Mouse (Mus musculus) forebrain, embryonic 11.5 days (tissue): ENCODE data around the gene Slc25a39. TPM values are rescaled to one million over a fixed set of nuclear protein-coding genes. Genes with fewer than 3 reads are reported as not detected.

Experiments used
- ATAC-seq: fragments of 200-750 bp; cut with Nextera tagmentation; replicated peaks from 2 replicates; pipeline ENCODE4 v1.8.0; 2017; ENCODE audit warnings: moderate TSS enrichment; ENCODE audit not compliant: low FRiP score
- DNase-seq: peaks from one replicate; pipeline ENCODE4 v3.0.0-alpha.2; 2017; ENCODE audit warnings: low spot score
- H3K27ac ChIP-seq: fragments of 300-500 bp; sonication (generic); 2 replicates; pipeline ENCODE4 v1.5.1; 2014; ENCODE audit warnings: low read depth, low read length
- H3K27me3 ChIP-seq: fragments of 300-500 bp; sonication (generic); 2 replicates; pipeline ENCODE4 v1.6.1; 2014; ENCODE audit warnings: mild to moderate bottlenecking, low read length, mixed read lengths; ENCODE audit not compliant: control insufficient read depth, insufficient read depth
- H3K36me3 ChIP-seq: fragments of 300-500 bp; sonication (generic); 2 replicates; pipeline ENCODE4 v1.6.1; 2014; ENCODE audit warnings: mild to moderate bottlenecking, low read length, moderate library complexity, mixed read lengths; ENCODE audit not compliant: control insufficient read depth, insufficient read depth
- H3K4me1 ChIP-seq: fragments of 300-500 bp; sonication (generic); replicated peaks from 2 replicates; pipeline ENCODE4 v1.6.1; 2014; ENCODE audit warnings: low read length, mixed read lengths; ENCODE audit not compliant: control insufficient read depth, insufficient read depth
- H3K4me2 ChIP-seq: fragments of 300-500 bp; sonication (generic); 2 replicates; pipeline ENCODE4 v1.6.1; 2014; ENCODE audit warnings: low read depth, mild to moderate bottlenecking, low read length, moderate library complexity, mixed read lengths; ENCODE audit not compliant: severe bottlenecking
- H3K4me3 ChIP-seq: fragments of 300-500 bp; sonication (generic); 2 replicates; pipeline ENCODE4 v1.5.1; 2014; ENCODE audit warnings: low read depth, low read length
- H3K9ac ChIP-seq: fragments of 300-500 bp; sonication (generic); 2 replicates; pipeline ENCODE4 v1.6.1; 2014; ENCODE audit warnings: low read length
- H3K9me3 ChIP-seq: fragments of 300-500 bp; sonication (generic); 2 replicates; pipeline ENCODE4 v1.6.1; 2016; ENCODE audit warnings: low read length, mixed read lengths; ENCODE audit not compliant: control insufficient read depth
- WGBS: fragments of 180-500 bp; shearing (Covaris S2); extraction: QIAGEN DNeasy Blood & Tissue Kit; methylation state at CpG from one replicate; pipeline ENCODE4 v1.1.7; 2014; 5-methylcytosine and 5-hydroxymethylcytosine counted together
- polyA plus RNA-seq: library from polyadenylated mRNA; unstranded; fragments of >200 nt; fragmentation: Nextera tagmentation; extraction: Ambion mirVana; gene quantifications from 2 replicates; pipeline ENCODE4 v1.2.1, GENCODE M21; 2014

The Slc25a39 gene
- polyA plus RNA-seq, 1 experiment from 2014 or later, result 196 TPM

DNA sequence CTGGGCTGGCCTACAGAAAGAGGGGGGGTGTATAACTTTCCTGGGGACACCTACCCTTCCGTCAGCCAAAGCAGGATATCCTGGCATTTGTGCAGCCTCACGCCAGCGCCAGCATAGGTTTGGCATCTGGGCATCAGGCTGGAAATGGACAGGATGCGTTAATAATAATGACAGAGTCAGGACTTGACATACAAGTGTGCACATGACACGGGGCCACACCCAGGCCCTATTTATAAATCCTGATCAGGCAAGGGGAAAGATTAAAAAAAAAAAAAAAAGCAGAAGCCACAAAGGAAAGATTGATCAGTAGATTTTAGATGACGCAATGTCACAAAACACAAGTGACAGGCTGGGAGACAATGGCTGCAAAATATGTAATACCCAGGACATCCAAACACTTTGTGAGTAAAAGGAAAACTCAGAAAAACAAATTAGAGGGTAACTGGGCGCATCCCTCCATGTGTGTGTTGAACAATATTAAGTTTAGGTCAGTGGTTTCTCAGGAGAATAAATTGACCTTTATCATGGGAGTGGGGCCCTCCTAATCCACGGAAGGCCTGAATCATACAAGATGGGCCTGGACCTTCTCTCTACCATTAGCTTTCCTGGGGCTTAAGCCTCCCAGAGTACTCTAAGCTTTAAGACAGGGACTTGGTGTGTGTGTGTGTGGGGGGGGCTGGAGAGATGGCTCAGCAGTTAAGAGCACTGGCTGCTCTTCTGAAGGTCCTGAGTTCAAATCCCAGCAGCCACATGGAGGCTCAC is 18.0 kb upstream of the Slc25a39 start:
- Histone ChIP-seq H3K4me2 (no peak overlapping the region), H3K27me3 (no peaks in the 10 kb centered on the region), H3K9ac (no peak overlapping the region), H3K4me3 (no peak overlapping the region), H3K27ac (no peak overlapping the region), H3K9me3 (no peaks in the 10 kb centered on the region), H3K4me1 (no peaks in the 10 kb centered on the region; the same call in 1 of the 2 replicates), H3K36me3 (no peaks in the 10 kb centered on the region)
- ATAC-seq, result no peak
- no peak for DNase-seq
- 85% methylated on average over 8 of the region's 8 CpGs for WGBS

- Histone ChIP-seq H3K9ac (no peak overlapping the region), H3K4me2 (no peak overlapping the region), H3K27ac (no peak overlapping the region), H3K4me1 (no peaks in the 10 kb centered on the region), H3K9me3 (no peaks in the 10 kb centered on the region), H3K27me3 (no peaks in the 10 kb centered on the region), H3K4me3 (no peak overlapping the region), H3K36me3 (no peaks in the 10 kb centered on the region)
- DNase-seq, result no peak
- 79% methylated on average over 6 of the region's 6 CpGs for WGBS
- no peak for ATAC-seq
These were observed 16.9 kb upstream of the Slc25a39 start for GRCm38 (mm10) chr11:102424666-102425065.

- H3K4me2 ChIP-seq, result no peak overlapping the region
- no peaks in the 10 kb centered on the region for H3K36me3 ChIP-seq
- no peak overlapping the region for H3K27ac ChIP-seq
- ATAC-seq (no peak), DNase-seq (no peak)
- no peak overlapping the region for H3K9ac ChIP-seq
- H3K9me3 ChIP-seq, result no peaks in the 10 kb centered on the region
- H3K4me1 ChIP-seq, result no peaks in the 10 kb centered on the region
- WGBS, result 66% methylated on average over 8 of the region's 8 CpGs
- H3K4me3 ChIP-seq, result no peak overlapping the region
- no peaks in the 10 kb centered on the region for H3K27me3 ChIP-seq
These were observed 13.8 kb upstream of the Slc25a39 start for GRCm38 (mm10) chr11:102421559-102421958.

DNA sequence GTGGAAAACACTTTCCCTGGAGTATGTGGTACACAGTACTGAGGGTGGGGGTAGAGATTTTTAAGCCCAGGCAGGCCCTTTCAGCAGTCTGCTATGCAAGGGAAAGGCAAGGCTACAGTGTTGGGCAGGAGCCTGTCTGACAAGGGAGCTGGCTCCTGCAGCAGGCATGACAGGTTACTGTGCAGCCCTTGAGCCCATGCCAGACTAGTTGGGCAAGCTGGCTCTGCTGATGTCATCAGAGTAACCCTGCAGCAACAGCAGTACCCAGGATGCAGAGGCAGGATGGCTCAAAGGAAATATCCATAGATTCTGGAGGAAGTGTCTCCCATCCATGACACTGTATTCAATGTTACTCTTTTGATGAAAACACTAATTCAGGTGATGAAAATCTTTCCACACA is 11.1 kb upstream of the Slc25a39 start:
- Histone ChIP-seq H3K4me2 (no peak overlapping the region), H3K36me3 (no peaks in the 10 kb centered on the region), H3K4me1 (no peaks in the 10 kb centered on the region), H3K9me3 (no peaks in the 10 kb centered on the region), H3K4me3 (no peak overlapping the region), H3K27ac (no peak overlapping the region), H3K27me3 (no peaks in the 10 kb centered on the region), H3K9ac (no peak overlapping the region)
- DNase-seq, result no peak
- ATAC-seq, result no peak

GRCm38 (mm10) chr11:102417160-102417559 is 9.4 kb upstream of the Slc25a39 start:
- Histone ChIP-seq H3K9me3 (no peaks in the 10 kb centered on the region), H3K4me3 (no peak overlapping the region), H3K4me1 (no peaks in the 10 kb centered on the region), H3K4me2 (no peak overlapping the region), H3K27me3 (no peaks in the 10 kb centered on the region), H3K9ac (no peak overlapping the region), H3K27ac (no peak overlapping the region), H3K36me3 (no peaks in the 10 kb centered on the region)
- ATAC-seq (no peak), DNase-seq (no peak)
- 89% methylated on average over 1 of the region's 1 CpGs for WGBS

GRCm38 (mm10) chr11:102415034-102415802 is 7.5 kb upstream of the Slc25a39 start:
- Histone ChIP-seq H3K27ac (no peak overlapping the region), H3K4me1 (no peaks in the 10 kb centered on the region), H3K36me3 (no peaks in the 10 kb centered on the region), H3K4me2 (no peak overlapping the region), H3K9me3 (no peaks in the 10 kb centered on the region), H3K27me3 (no peaks in the 10 kb centered on the region), H3K9ac (no peak overlapping the region), H3K4me3 (no peak overlapping the region)
- DNase-seq (no peak), ATAC-seq (no peak)
- 75% methylated on average over 10 of the region's 10 CpGs for WGBS

DNA sequence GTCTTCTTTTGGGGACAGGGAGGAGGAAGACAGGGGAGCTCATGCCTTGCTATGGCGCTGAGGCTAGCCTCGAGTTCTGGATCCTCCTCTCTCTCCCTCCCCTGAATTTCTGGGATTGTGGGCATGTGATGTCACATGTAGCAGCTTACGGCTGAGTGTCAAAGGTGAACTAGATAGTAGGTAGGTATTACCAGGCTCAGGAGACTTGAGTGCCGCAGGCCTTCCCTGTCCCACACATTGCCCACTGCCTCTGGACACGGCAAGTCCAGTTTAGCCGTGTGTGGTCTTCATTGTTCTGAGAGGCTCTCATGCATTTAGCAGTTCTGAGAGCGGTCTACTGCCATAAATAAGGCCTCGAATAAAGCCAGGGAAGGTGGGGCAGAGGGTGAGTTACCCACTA is 5.3 kb upstream of the Slc25a39 start:
- 69% methylated on average over 8 of the region's 8 CpGs for WGBS
- DNase-seq, result no peak
- no peaks in the 10 kb centered on the region for H3K27me3 ChIP-seq
- H3K4me3 ChIP-seq, result no peak overlapping the region
- H3K36me3 ChIP-seq, result no peaks in the 10 kb centered on the region
- no peak overlapping the region for H3K9ac ChIP-seq
- H3K27ac ChIP-seq, result no peak overlapping the region
- H3K4me2 ChIP-seq, result no peak overlapping the region
- no peaks in the 10 kb centered on the region for H3K9me3 ChIP-seq
- no peaks in the 10 kb centered on the region for H3K4me1 ChIP-seq
- no peak for ATAC-seq

- ATAC-seq, result no peak
These were observed 4.0 kb upstream of the Slc25a39 start for GRCm38 (mm10) chr11:102411704-102412103.

More at GRCm38 (mm10) chr11:102411704-102412103, 4.0 kb upstream of the Slc25a39 start:
- peak; percentile 96 for DNase-seq
- no peak overlapping the region for H3K27ac ChIP-seq
- H3K4me1 ChIP-seq, result peaks cover under 1% of the 10 kb centered on the region
- no peak overlapping the region for H3K9ac ChIP-seq
- no peaks in the 10 kb centered on the region for H3K9me3 ChIP-seq
- no peaks in the 10 kb centered on the region for H3K27me3 ChIP-seq
- no peak overlapping the region for H3K4me2 ChIP-seq
- H3K36me3 ChIP-seq, result no peaks in the 10 kb centered on the region
- H3K4me3 ChIP-seq, result no peak overlapping the region
- 10% methylated on average over 11 of the region's 11 CpGs for WGBS
